Mouse (Mus musculus) limb, embryonic 11.5 days (tissue): Measurements from ENCODE around the gene Ptpn3. TPM values are rescaled to one million over a fixed set of nuclear protein-coding genes. Genes with fewer than 3 reads are reported as not detected.
"Not testable (repeated sequence)": the region's sequence is repeated elsewhere in the genome, so short reads cannot be mapped to it uniquely, and the experiment has no call there.

ENCODE experiments used
- ATAC-seq: fragments of 200-750 bp; cut with Nextera tagmentation; 2 replicates; pipeline ENCODE4 v1.8.0; 2017; ENCODE audit warnings: low read depth; ENCODE audit not compliant: insufficient number of reproducible peaks, low FRiP score, low TSS enrichment
- DNase-seq: peaks from one replicate; pipeline ENCODE4 v3.0.0-alpha.2; 2015; ENCODE audit warnings: low spot score
- H3K27ac ChIP-seq: fragments of 300-500 bp; sonication (generic); replicated peaks from 2 replicates; pipeline ENCODE4 v1.5.1; 2014; ENCODE audit warnings: low read depth, mild to moderate bottlenecking, low read length
- H3K27me3 ChIP-seq: fragments of 300-500 bp; sonication (generic); 2 replicates; pipeline ENCODE4 v1.6.1; 2014; ENCODE audit warnings: mild to moderate bottlenecking, low read length, mixed read lengths; ENCODE audit not compliant: control insufficient read depth, insufficient read depth
- H3K36me3 ChIP-seq: fragments of 300-500 bp; sonication (generic); 2 replicates; pipeline ENCODE4 v1.6.1; 2014; ENCODE audit warnings: mild to moderate bottlenecking, low read length, moderate library complexity, mixed read lengths; ENCODE audit not compliant: control insufficient read depth, insufficient read depth
- H3K4me1 ChIP-seq: fragments of 300-500 bp; sonication (generic); 2 replicates; pipeline ENCODE4 v1.6.1; 2014; ENCODE audit warnings: low read length, mixed read lengths; ENCODE audit not compliant: control insufficient read depth, insufficient read depth
- H3K4me2 ChIP-seq: fragments of 300-500 bp; sonication (generic); 2 replicates; pipeline ENCODE4 v1.6.1; 2014; ENCODE audit warnings: low read depth, mild to moderate bottlenecking, moderate library complexity; ENCODE audit not compliant: severe bottlenecking
- H3K4me3 ChIP-seq: fragments of 300-500 bp; sonication (generic); 2 replicates; pipeline ENCODE4 v1.5.1; 2014; ENCODE audit warnings: low read depth, low read length
- H3K9ac ChIP-seq: fragments of 300-500 bp; sonication (generic); 2 replicates; pipeline ENCODE4 v1.6.1; 2014; ENCODE audit warnings: mild to moderate bottlenecking, low read length
- H3K9me3 ChIP-seq: fragments of 300-500 bp; sonication (generic); 2 replicates; pipeline ENCODE4 v1.6.1; 2016; ENCODE audit warnings: low read length; ENCODE audit not compliant: control insufficient read depth
- WGBS: fragments of 180-500 bp; shearing (Covaris S2); extraction: QIAGEN DNeasy Blood & Tissue Kit; methylation state at CpG from one replicate; pipeline ENCODE4 v1.1.7; 2014; 5-methylcytosine and 5-hydroxymethylcytosine counted together
- polyA plus RNA-seq: library from polyadenylated mRNA; unstranded; fragments of >200 nt; fragmentation: Nextera tagmentation; extraction: Ambion mirVana; gene quantifications from 2 replicates; pipeline ENCODE4 v1.2.1, GENCODE M21; 2014

The Ptpn3 gene
- polyA plus RNA-seq, 1 experiment from 2014 or later: 0.73 TPM

DNA sequence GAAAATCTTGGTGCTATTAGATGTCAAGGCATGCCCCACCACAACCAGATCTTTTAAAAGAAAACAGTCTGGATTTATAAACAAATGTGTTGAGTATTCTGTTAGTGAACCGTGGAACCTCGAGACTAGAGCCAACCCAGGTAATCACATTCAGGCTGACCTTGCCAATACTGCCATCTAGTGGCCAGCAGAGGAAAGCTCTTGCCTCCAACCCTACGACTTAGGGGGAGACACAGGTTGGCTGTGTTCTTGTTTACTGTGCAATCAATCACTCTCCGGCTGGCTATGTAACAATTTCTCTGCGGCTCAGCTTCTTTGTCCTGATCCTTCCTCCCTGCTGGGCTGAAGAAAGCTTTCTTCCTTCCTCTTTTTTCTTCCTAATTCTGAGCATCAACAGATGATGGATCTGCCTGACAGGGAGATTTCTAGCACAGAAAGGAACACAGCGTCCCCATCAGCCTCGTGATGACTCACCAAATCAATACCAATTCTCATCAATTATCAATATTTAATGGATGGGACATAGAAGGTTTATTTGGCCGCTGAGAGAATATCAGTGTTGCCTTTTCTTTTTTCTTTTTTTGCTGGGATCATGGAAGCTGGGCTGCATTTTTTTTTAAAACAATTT, 26.4 kb downstream of the Ptpn3 start:
- peak; percentile 80 for DNase-seq
- no peak overlapping the region for H3K27ac ChIP-seq
- 14% methylated on average over 8 of the region's 8 CpGs for WGBS
- H3K9me3 ChIP-seq: no peaks in the 10 kb centered on the region
- ATAC-seq: peak; percentile 66; the same call in 1 of the 2 replicates
- no peak overlapping the region for H3K4me2 ChIP-seq
- H3K27me3 ChIP-seq: no peaks in the 10 kb centered on the region
- H3K4me3 ChIP-seq: no peak overlapping the region
- peaks cover 10% of the 10 kb centered on the region; the same call in 1 of the 2 replicates for H3K4me1 ChIP-seq
- H3K36me3 ChIP-seq: no peaks in the 10 kb centered on the region
- no peak overlapping the region for H3K9ac ChIP-seq

DNA sequence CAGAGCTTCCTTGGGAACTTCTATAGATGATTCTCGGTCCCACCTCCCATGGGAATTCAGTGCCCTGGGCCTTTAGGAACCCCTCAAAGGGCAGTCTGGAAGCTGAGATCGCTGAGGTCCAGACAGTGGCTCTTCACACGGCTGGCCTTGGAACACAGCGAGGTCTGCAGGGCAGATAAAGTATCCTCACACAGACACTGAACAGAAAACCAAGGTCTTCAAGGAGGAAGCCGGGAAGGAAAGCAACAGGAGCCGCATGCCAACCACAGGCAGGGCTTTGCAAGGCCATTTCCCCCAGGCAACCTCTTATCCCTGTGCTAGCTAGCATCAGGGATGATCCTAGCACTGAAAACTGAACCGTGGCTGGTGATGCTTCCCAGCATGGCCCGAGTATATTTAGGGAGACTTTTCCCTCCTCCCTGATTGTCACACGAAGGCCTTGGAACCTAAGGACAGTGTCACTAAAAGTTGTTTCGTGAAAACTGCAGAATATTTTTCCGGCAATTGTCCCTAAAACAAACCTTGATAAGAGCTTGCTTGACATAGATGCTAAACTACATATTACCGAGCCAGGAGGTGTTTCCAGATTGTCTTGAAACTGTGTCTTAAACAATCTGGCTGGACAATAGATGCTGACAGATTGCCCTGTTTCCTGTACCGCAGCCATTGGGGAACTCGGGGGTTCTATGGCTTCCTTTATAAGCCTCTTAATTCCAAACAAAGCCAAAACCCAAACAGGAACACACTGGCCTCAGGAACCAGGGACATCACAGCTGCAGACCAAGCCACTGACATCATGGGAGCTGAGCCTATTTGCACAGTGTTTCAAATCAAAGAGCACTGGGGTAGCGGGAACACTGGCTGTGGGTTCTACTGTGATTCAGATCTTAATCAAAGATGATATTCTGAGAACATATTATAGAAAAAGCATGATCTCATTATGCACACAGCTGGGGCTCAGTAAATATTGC, 27.8 kb downstream of the Ptpn3 start:
- WGBS: 65% methylated on average over 15 of the region's 15 CpGs
- no peaks in the 10 kb centered on the region for H3K27me3 ChIP-seq
- DNase-seq (no peak), ATAC-seq (no peak)
- no peaks in the 10 kb centered on the region for H3K36me3 ChIP-seq
- H3K4me2 ChIP-seq: no peak overlapping the region
- no peaks in the 10 kb centered on the region for H3K9me3 ChIP-seq
- H3K4me3 ChIP-seq: no peak overlapping the region
- peaks cover 4% of the 10 kb centered on the region; the same call in 1 of the 2 replicates for H3K4me1 ChIP-seq
- H3K27ac ChIP-seq: no peak overlapping the region
- H3K9ac ChIP-seq: no peak overlapping the region

- no peaks in the 10 kb centered on the region for H3K36me3 ChIP-seq
- H3K9ac ChIP-seq: no peak overlapping the region
- DNase-seq: no peak
- no peaks in the 10 kb centered on the region for H3K27me3 ChIP-seq
- H3K4me1 ChIP-seq: no peaks in the 10 kb centered on the region; the same call in 1 of the 2 replicates
- H3K9me3 ChIP-seq: no peaks in the 10 kb centered on the region
- 86% methylated on average over 8 of the region's 8 CpGs for WGBS
- no peak overlapping the region for H3K27ac ChIP-seq
- no peak overlapping the region for H3K4me3 ChIP-seq
- H3K4me2 ChIP-seq: no peak overlapping the region
- ATAC-seq: no peak
Measured at GRCm38 (mm10) chr4:57270991-57271390, 30.6 kb downstream of the Ptpn3 start.

GRCm38 (mm10) chr4:57270489-57270888, 31.1 kb downstream of the Ptpn3 start:
- not testable (repeated sequence) for H3K27me3 ChIP-seq, H3K27ac ChIP-seq, H3K9me3 ChIP-seq, H3K4me2 ChIP-seq, DNase-seq, H3K9ac ChIP-seq, ATAC-seq, H3K4me3 ChIP-seq, H3K36me3 ChIP-seq, H3K4me1 ChIP-seq
- 91% methylated on average over 5 of the region's 5 CpGs for whole genome bisulfite sequencing

DNA sequence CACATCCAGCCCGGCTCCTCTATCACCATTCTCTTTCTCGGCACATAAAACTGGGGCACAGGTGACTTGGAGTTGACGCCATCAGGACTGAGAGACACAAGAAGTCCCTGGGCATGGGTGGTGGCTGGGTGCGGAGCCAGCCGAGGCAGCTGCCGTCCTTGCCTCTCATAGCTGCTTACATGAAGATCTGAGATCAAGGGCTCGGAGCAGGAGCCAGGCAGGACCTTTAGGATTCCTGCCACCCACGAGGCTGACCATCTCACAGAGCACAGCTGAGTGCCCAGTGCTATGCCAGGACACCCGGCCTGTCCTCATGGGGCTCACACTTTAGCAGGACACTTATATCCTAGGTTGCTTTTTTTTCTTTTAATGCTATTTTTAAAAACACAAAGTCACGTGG, 32.3 kb downstream of the Ptpn3 start:
- Histone ChIP-seq H3K4me1 (no peaks in the 10 kb centered on the region; the same call in 1 of the 2 replicates), H3K36me3 (no peaks in the 10 kb centered on the region), H3K27me3 (no peaks in the 10 kb centered on the region), H3K9ac (no peak overlapping the region), H3K4me2 (no peak overlapping the region), H3K9me3 (no peaks in the 10 kb centered on the region), H3K27ac (no peak overlapping the region), H3K4me3 (no peak overlapping the region)
- WGBS: 87% methylated on average over 10 of the region's 10 CpGs
- DNase-seq (no peak), ATAC-seq (no peak)

GRCm38 (mm10) chr4:57268330-57268729, 33.3 kb downstream of the Ptpn3 start:
- Histone ChIP-seq H3K27ac (no peak overlapping the region), H3K36me3 (no peaks in the 10 kb centered on the region), H3K27me3 (no peaks in the 10 kb centered on the region), H3K4me3 (no peak overlapping the region), H3K9me3 (no peaks in the 10 kb centered on the region), H3K9ac (no peak overlapping the region), H3K4me2 (no peak overlapping the region), H3K4me1 (no peaks in the 10 kb centered on the region)
- DNase-seq (no peak), ATAC-seq (no peak)
- WGBS: 88% methylated on average over 8 of the region's 8 CpGs

GRCm38 (mm10) chr4:57266389-57266788, 35.2 kb downstream of the Ptpn3 start:
- no peak overlapping the region for H3K4me3 ChIP-seq
- ATAC-seq: no peak
- H3K36me3 ChIP-seq: no peaks in the 10 kb centered on the region
- WGBS: 81% methylated on average over 9 of the region's 9 CpGs
- peaks cover 6% of the 10 kb centered on the region for H3K4me1 ChIP-seq
- no peaks in the 10 kb centered on the region for H3K27me3 ChIP-seq
- no peak for DNase-seq
- no peak overlapping the region for H3K4me2 ChIP-seq
- H3K27ac ChIP-seq: no peak overlapping the region
- H3K9ac ChIP-seq: no peak overlapping the region
- no peaks in the 10 kb centered on the region for H3K9me3 ChIP-seq

DNA sequence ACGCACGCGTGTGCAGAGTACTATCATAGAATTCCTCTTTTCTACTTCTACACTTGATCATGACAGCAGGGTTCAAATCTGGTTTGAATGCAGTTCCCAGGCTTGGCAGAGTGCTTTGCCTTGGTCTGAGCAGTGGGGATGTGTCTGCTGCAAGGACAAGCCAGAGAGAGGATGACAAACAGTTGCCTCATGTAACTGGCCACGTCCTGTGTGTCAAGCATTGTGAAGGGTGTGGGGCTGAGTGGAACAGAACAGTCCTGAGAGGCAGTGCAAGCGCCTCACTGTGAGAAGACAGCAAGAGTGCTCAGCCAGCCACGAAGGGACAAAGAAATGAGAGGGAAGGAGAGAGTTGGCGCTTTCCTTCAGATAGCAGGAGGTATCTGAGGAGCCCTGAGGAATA, 37.9 kb downstream of the Ptpn3 start:
- WGBS: 85% methylated on average over 7 of the region's 7 CpGs
- peaks cover 7% of the 10 kb centered on the region for H3K4me1 ChIP-seq
- H3K9ac ChIP-seq: no peak overlapping the region
- H3K27me3 ChIP-seq: no peaks in the 10 kb centered on the region
- no peak overlapping the region for H3K4me2 ChIP-seq
- no peak overlapping the region for H3K27ac ChIP-seq
- DNase-seq: no peak
- H3K36me3 ChIP-seq: no peaks in the 10 kb centered on the region
- H3K9me3 ChIP-seq: no peaks in the 10 kb centered on the region
- ATAC-seq: no peak
- H3K4me3 ChIP-seq: no peak overlapping the region
